Mouse (Mus musculus) retina, postnatal 7 days (tissue): ENCODE data around the gene Ncoa5.
A peak's percentile ranks its signal among the peaks of the same experiment; 100 is the strongest.

ENCODE experiments used
- DNase-seq: peaks from one replicate; pipeline ENCODE4 v3.0.0-alpha.2; 2012; ENCODE audit warnings: low read depth, low spot score

The Ncoa5 gene

GRCm38 (mm10) chr2:164994659-164995428 is 39.8 kb downstream of the Ncoa5 start:
- no peak for DNase-seq

- no peak for DNase-seq
Measured at GRCm38 (mm10) chr2:164994156-164994555, 40.5 kb downstream of the Ncoa5 start.

DNA sequence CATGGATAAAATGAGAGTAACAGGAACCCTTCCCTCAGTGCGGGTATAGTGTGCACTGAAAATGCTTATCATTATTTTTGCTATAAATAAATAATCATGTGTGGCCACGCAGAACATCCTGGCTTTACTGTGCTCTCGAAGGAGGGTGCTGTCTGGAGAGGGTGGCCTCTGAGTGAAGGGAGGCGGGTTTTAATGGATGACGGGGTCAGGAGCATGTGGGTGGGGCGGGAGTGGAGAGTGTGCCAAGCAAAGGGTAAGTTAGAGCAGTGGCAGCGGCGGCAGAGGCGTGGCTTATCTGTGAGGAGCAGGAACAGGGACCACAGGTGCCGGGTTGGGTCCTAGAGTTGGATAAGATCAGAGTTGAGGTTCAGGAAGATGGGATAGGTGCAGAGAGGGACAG is 42.9 kb downstream of the Ncoa5 start:
- no peak for DNase-seq

- no peak for DNase-seq
Measured at GRCm38 (mm10) chr2:164991111-164991510, 43.6 kb downstream of the Ncoa5 start.

GRCm38 (mm10) chr2:164988777-164989176 is 45.9 kb downstream of the Ncoa5 start:
- DNase-seq, result no peak

GRCm38 (mm10) chr2:164986371-164987027 is 48.2 kb downstream of the Ncoa5 start:
- no peak for DNase-seq

DNA sequence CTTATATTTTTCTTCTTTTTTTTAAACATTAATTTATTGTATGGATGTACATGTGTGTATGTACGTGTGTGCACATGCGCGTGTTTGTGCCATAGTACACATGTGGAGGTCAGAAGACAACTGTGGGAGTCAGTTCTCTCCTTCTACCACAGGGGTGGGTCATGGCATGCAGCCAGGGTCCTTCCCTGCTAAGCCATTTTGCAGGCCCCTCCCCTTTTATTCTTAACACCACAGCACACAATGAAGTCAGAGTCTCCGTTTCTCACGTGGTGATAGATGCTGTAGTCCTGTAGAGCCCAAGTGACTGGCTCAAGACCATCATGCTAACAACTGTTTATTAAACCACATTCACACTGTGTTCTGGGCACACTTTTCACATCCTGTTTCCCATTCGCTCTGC is 48.7 kb downstream of the Ncoa5 start:
- no peak for DNase-seq

- DNase-seq, result no peak
Measured at GRCm38 (mm10) chr2:164979749-164980148, 54.9 kb downstream of the Ncoa5 start.

DNA sequence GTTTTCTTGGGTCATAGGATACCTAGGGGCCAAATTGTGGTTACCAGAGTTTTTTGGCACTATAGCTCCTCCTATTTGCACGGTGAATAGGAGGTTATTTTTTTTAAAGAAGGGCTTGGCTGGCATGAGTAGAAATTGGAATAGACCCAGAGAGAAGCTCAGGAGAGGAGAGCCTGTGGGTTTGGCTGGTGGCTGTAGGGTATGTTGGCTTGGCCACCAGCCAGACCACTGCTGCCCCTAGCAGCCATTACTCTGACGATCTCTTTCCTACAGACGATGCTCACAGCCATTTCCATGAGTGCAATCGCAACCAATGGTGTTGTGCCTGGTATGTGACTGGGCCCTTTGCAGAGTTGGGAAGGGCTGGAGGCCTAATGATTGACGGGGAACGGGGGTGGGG is 59.1 kb downstream of the Ncoa5 start:
- DNase-seq, result no peak

DNA sequence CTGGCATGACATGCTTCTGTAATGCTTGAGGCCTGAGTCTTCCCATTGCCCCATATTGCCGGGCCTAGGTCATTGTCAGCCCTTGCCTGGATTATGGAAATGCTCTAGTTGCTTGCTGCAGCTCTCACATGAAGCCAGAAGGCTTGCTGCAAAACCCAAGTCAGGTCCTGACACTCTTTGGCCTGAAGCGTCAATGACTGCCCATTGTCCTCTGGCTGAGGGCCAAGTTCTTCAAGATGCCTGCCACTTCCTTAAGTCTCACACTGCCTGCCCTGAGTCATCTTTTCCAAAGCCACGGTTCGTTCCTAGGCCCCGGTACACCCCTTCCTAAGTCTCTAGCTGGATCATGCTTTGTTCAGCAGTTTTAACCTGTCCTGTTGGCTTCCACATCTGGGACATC is 62.0 kb downstream of the Ncoa5 start:
- DNase-seq, result no peak

DNA sequence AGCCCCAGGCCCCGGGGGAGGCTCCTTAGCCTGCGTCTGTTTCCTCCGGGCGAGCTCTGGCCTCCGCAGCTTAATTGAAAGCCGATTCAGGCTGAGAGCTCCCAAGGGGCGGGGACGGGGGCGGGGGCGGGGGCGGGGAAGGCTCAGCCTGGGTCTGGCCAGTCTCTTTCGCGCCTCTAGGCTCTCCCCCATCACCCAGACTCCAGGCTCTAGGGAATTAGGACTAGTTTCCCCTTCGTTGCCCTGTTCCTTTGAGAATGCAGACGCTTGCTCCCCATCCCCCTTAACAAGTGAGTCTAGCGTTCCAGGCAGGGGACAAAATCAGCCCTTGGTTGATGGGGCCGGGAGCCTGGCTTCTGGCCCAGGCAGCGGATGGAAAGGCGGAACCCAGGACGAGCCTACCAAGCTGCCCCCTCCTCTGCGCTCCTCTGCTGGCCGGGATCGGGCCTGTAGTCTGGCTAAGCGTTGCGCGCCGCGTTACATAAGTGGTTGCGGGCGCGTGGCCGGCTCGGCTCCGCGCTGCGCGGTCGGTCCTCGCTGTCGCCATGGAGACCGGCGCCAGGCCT is 64.0 kb downstream of the Ncoa5 start:
- DNase-seq, result peak; percentile 62

DNA sequence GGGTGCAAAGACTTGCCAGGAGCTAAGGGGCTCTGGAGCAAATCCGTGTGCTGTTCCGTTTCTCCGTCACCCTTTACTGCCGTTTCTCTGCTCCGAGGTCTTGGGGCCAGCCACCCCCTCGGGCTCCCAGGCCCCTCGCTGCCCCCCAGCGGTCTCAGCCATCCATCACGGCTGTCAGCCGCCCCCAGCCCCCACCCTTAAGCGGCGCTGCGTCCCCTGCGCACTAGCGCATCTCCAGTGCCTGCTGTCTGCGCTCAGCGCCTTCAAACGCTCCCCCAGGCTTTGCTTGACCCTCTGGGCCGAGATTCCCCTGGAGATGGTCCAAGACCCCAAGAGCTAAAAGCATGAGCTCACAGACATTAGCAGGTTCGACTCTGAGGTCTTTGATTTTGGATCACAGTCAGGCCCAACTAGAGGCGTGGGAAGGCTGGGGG is 65.3 kb downstream of the Ncoa5 start:
- DNase-seq, result no peak

DNA sequence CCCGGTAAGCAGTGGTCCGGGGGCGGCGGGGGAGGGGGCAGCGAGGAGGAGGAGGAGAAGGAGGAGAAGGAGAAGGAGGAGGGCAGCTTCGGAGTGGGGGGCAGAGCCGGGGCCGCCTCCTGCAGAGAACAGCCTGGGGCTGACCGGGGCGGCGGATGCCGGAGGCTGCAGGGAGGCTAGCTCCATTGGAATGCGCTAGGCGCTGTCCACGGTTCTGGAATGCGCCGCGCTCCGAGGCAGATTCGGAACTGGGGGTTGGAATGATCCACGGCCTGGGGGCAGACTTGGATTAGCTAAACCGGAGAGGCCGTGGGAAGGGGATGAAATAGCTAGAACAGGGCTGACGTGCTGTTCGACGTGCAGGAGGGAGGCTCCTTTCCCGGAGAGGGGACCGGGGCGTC is 66.2 kb downstream of the Ncoa5 start:
- no peak for DNase-seq

DNA sequence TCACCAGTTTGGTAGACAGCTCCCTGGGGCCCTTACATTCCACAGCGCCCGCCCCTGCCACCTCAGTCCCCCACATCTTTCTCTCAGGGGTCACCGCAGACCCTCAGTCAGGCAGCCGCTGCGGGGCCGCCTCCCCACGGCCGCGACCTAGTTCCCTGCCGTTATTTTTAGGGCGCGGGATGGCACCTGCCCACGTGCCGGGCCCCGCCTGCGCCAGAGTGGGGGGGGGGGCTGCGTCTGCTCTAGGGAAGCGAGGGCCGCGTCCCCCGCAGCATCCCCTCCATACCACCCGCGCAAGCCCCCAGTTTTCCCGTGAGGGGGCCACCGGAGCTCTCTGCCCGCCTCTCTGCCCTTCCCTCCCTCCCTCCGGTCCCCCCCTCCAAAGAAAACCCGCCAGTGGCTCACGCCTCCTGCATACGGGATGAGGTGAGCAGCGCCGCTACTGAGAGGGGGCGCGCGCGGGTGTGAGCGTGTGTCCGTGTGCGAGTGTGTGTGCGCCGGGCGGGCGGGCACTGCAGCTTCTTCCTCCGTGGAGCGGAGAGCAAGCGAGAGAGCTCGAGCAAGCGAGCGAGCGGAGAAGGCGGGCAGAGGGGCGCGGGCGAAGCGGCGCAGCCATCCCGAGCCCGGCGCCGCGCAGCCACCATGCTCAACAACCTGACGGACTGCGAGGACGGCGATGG is 66.8 kb downstream of the Ncoa5 start:
- DNase-seq, result no peak

- DNase-seq, result peak; percentile 54
Measured at GRCm38 (mm10) chr2:164967193-164967592, 67.5 kb downstream of the Ncoa5 start.

DNA sequence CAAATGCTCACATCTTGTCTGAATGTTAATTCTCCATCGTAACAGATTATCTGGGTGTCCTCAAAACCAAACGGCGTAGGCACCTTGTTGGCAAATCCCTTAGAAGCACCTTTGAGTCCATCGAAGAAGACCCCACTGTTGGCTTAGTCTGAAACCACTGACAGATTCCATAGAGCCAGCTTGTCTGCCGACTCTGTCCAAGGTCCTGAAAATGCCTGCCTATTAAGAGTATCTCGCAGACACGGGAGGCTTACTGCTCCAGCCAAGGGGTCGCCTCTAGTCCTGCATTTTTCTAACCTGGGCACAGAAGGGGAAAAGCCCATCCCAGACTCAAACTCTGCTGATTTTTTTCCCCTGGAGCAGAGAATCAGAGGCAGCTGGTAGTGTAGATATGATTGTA is 68.3 kb downstream of the Ncoa5 start:
- no peak for DNase-seq

GRCm38 (mm10) chr2:164964981-164965380 is 69.7 kb downstream of the Ncoa5 start:
- DNase-seq, result no peak

DNA sequence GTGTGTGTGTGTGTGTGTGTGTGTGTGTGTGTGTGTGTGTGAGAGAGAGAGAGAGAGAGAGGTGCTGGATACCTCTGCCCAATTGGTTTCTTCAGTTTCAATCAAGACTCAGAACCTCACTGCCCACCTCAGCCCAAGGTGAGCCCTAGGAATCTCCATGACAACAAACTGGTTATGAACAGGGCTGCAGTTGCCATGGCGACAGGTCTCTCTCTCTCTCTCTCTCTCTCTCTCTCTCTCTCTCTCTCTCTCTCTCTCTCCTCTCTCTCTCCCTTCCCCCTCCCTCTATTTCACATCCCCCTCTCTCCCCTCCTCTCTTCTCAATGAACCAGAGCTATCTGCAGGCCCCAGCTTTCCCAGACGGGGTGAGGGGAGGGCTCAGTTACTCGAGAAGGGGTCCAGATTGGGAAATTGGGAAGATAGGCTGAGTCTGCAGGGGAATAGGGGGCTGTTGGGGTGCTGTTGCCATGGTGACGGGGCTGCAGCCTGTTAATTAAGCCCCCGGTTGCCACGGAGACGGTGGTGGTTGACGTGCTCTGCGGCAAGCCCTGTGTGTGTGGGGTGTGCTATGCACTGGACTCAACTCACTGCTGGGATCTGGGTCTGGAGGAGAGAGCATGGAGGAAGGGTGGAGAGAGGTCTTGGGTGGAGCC is 70.3 kb downstream of the Ncoa5 start:
- DNase-seq, result no peak

- DNase-seq, result no peak
Measured at GRCm38 (mm10) chr2:164962183-164962580, 72.5 kb downstream of the Ncoa5 start.

DNA sequence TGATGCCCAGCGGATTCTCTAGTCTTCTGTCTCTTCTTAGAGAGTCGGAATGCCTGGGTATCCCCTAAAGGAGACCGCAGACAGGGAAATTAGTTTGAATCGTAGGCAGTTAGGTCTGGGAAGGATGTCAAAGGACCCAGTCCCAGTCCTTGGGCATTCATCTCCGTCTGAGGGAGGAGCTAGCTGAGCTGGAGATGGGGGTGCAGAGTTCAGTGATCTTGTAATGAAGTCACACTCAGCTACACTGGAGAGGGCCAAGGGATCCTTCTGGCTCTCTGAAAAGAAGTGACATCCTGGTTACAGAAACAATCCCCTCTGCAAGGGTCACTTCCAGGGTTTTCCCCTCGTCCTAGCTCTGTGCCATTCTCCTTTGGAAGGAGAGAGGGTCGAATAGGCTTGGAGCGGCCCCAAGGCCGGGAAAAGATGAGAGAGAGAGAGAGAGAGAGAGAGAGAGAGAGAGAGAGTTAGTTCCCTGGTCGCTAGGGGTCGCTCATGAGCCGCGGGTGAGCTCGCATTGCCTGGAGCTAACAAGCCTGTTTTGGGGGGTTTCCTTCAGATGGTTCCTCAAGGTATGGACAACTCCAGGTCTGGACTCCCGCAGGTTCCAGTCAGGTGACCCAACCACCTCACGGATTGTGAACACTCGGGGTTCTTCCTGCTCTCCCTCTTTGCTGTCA is 73.0 kb downstream of the Ncoa5 start:
- DNase-seq, result peak; percentile 69

- no peak for DNase-seq
Measured at GRCm38 (mm10) chr2:164960716-164961441, 73.8 kb downstream of the Ncoa5 start, which contains the start of gene Slc12a5. Slc12a5 (plus strand) TSS chr2:164960802.
